19 mouse cellular contexts compared by ENCODE assay signal in genomic region chr15:85574558-85574957, GRCm38 (mm10). TPM values are rescaled to one million over a fixed set of nuclear protein-coding genes. Genes with fewer than 3 reads are reported as not detected.
DNase-seq lines count a peak whose midpoint lies in the region; ATAC-seq lines count a peak whose summit lies in the region.
"Had no signal": no experiment of that assay in that cellular context is flagged by ENCODE, and none has a peak within 500 bp of the region (broad histone marks: within the 10 kb centered on the region; RNA-seq: fewer than 3 reads in every experiment).

No protein-coding gene starts in this region.

- H3K27ac ChIP-seq in embryonic facial prominence, embryonic 13.5 days = no peak overlapping the region
- H3K27ac ChIP-seq in embryonic facial prominence, embryonic 10.5 days (replicated peaks) = no peak overlapping the region
- no peak overlapping the region for H3K27ac ChIP-seq in forebrain, embryonic 12.5 days
- H3K27ac ChIP-seq in hindbrain, embryonic 16.5 days (ENCODE audit: low read depth, low read length) = no peak overlapping the region
- H3K27ac ChIP-seq: embryonic facial prominence, embryonic 15.5 days; left cerebral cortex, adult 2 months; lung, embryonic 15.5 days had no signal

- ATAC-seq in embryonic facial prominence, embryonic 13.5 days (ENCODE audit: insufficient number of reproducible peaks, insufficient read depth, low FRiP score, low TSS enrichment, low read depth) = no peak
- ATAC-seq in forebrain, embryonic 12.5 days (ENCODE audit: low FRiP score) = no peak
- ATAC-seq in hindbrain, embryonic 16.5 days = no peak
- ATAC-seq: inflammation-experienced regulatory T-cells, adult 6 months had no signal

- no peaks in the 10 kb centered on the region for H3K36me3 ChIP-seq in embryonic facial prominence, embryonic 13.5 days
- H3K36me3 ChIP-seq in embryonic facial prominence, embryonic 10.5 days (replicated peaks) = no peaks in the 10 kb centered on the region
- peaks cover 11% of the 10 kb centered on the region; the same call in 1 of the 2 replicates for H3K36me3 ChIP-seq in forebrain, embryonic 12.5 days (replicated peaks)
- no peaks in the 10 kb centered on the region for H3K36me3 ChIP-seq in hindbrain, embryonic 16.5 days (ENCODE audit: control insufficient read depth, insufficient read depth, low read length)
- H3K36me3 ChIP-seq: embryonic facial prominence, embryonic 15.5 days; lung, embryonic 15.5 days had no signal

- DNase-seq in embryonic facial prominence, embryonic 10.5 days (ENCODE audit: low spot score) = no peak
- peak; percentile 97 for DNase-seq in 3134 (ENCODE audit: extremely low read depth, insufficient read length, low spot score)
- DNase-seq in left cerebral cortex, adult 8-10 months (ENCODE audit: low spot score in 2 of 2) = no peak
- no peak for DNase-seq in left cerebral cortex, adult 11 months (ENCODE audit: low spot score)
- no peak for DNase-seq in kidney, adult 18-20 months
- DNase-seq: adrenal gland, postnatal 14 days; kidney, postnatal 14 days; liver; thymus, postnatal 4 days had no signal

- H3K9ac ChIP-seq in embryonic facial prominence, embryonic 13.5 days = no peak overlapping the region
- H3K9ac ChIP-seq in forebrain, embryonic 12.5 days = no peak overlapping the region
- no peak overlapping the region for H3K9ac ChIP-seq in hindbrain, embryonic 16.5 days (ENCODE audit: low read depth, low read length)
- H3K9ac ChIP-seq: embryonic facial prominence, embryonic 15.5 days had no signal

- 68% methylated on average over 8 of the region's 8 CpGs for WGBS in embryonic facial prominence, embryonic 13.5 days
- WGBS in embryonic facial prominence, embryonic 10.5 days = 79% methylated on average over 8 of the region's 8 CpGs
- 72% methylated on average over 8 of the region's 8 CpGs for WGBS in forebrain, embryonic 12.5 days
- WGBS in hindbrain, embryonic 16.5 days = 70% methylated on average over 8 of the region's 8 CpGs

- H3K9me3 ChIP-seq in embryonic facial prominence, embryonic 13.5 days = no peaks in the 10 kb centered on the region
- H3K9me3 ChIP-seq in embryonic facial prominence, embryonic 10.5 days = no peaks in the 10 kb centered on the region
- no peaks in the 10 kb centered on the region for H3K9me3 ChIP-seq in forebrain, embryonic 12.5 days
- H3K9me3 ChIP-seq in hindbrain, embryonic 16.5 days (ENCODE audit: control insufficient read depth, low read length) = no peaks in the 10 kb centered on the region
- H3K9me3 ChIP-seq: embryonic facial prominence, embryonic 15.5 days; lung, embryonic 15.5 days had no signal

- H3K27me3 ChIP-seq in embryonic facial prominence, embryonic 13.5 days = peaks cover 74% of the 10 kb centered on the region
- H3K27me3 ChIP-seq in embryonic facial prominence, embryonic 10.5 days (replicated peaks; ENCODE audit: low read depth, poor library complexity, severe bottlenecking) = peaks cover 89% of the 10 kb centered on the region
- H3K27me3 ChIP-seq in forebrain, embryonic 12.5 days = peaks cover 60% of the 10 kb centered on the region
- peaks cover 18% of the 10 kb centered on the region; the same call in 1 of the 2 replicates for H3K27me3 ChIP-seq in hindbrain, embryonic 16.5 days (replicated peaks; ENCODE audit: control insufficient read depth, insufficient read depth, low read length)

- H3K4me1 ChIP-seq in embryonic facial prominence, embryonic 13.5 days = peaks cover 30% of the 10 kb centered on the region
- H3K4me1 ChIP-seq in embryonic facial prominence, embryonic 10.5 days = peaks cover 64% of the 10 kb centered on the region
- peaks cover 89% of the 10 kb centered on the region for H3K4me1 ChIP-seq in forebrain, embryonic 12.5 days
- H3K4me1 ChIP-seq in hindbrain, embryonic 16.5 days (ENCODE audit: control insufficient read depth, insufficient read depth, low read depth, low read length) = peaks cover 22% of the 10 kb centered on the region

- H3K4me3 ChIP-seq in embryonic facial prominence, embryonic 13.5 days = no peak overlapping the region
- H3K4me3 ChIP-seq in embryonic facial prominence, embryonic 10.5 days = no peak overlapping the region
- H3K4me3 ChIP-seq in forebrain, embryonic 12.5 days (replicated peaks) = 0 out of 2 replicates have a peak overlapping the region, but pooled peaks have one; percentile 4
- no peak overlapping the region for H3K4me3 ChIP-seq in hindbrain, embryonic 16.5 days (ENCODE audit: low read length)
- H3K4me3 ChIP-seq: embryonic facial prominence, embryonic 15.5 days; left cerebral cortex, adult 2 months; lung, embryonic 15.5 days; megakaryocyte, embryonic 14.5 days had no signal

- peak overlapping the region; percentile 95; the same call in 1 of the 2 replicates for H3K4me2 ChIP-seq in embryonic facial prominence, embryonic 13.5 days
- H3K4me2 ChIP-seq in forebrain, embryonic 12.5 days = peak overlapping the region; percentile 96
- peak overlapping the region; percentile 18; the same call in 1 of the 2 replicates for H3K4me2 ChIP-seq in hindbrain, embryonic 16.5 days (ENCODE audit: low read length)
- H3K4me2 ChIP-seq: embryonic facial prominence, embryonic 15.5 days; lung, embryonic 15.5 days had no signal

RNA-seq across cellular contexts. Expression of gene Wnt7b, which starts 7.7 kb away (rescaled TPM):
- 35.0 and 44.9 TPM in 2 replicates for polyA plus RNA-seq in embryonic facial prominence, embryonic 13.5 days (2015; fragmentation: Nextera tagmentation; extraction: Ambion mirVana)
- polyA plus RNA-seq in embryonic facial prominence, embryonic 10.5 days (2016; fragmentation: Nextera tagmentation; extraction: Ambion mirVana) = 22.0 and 29.5 TPM in 2 replicates
- 111 and 130 TPM in 2 replicates for polyA plus RNA-seq in forebrain, embryonic 12.5 days (2016; fragmentation: Nextera tagmentation; extraction: Ambion mirVana)
- 26.4 and 35.4 TPM in 2 replicates for polyA plus RNA-seq in hindbrain, embryonic 16.5 days (2015; fragmentation: Nextera tagmentation; extraction: Ambion mirVana)
- 10 to 100 TPM; 30.9 to 37.9 (median 35.1) TPM for total RNA-seq in left cerebral cortex, adult 8-10 months (2022)
- total RNA-seq: common myeloid progenitor, adult 5-6 weeks; granulocyte monocyte progenitor cell, adult 5-6 weeks had no signal
- polyA plus RNA-seq: inflammation-experienced regulatory T-cells, adult 6 months had no signal

Comparison
In these comparisons a context has a peak if more than half of its experiments do, and no peak if none do; other contexts are left out.
1. H3K4me2 ChIP-seq: peak in every context shown above with its lines; median percentile 96 in forebrain, embryonic 12.5 days; 95 in embryonic facial prominence, embryonic 13.5 days; 18 in hindbrain, embryonic 16.5 days.